10 mouse cellular contexts compared by ENCODE assay signal in the genomic region with DNA sequence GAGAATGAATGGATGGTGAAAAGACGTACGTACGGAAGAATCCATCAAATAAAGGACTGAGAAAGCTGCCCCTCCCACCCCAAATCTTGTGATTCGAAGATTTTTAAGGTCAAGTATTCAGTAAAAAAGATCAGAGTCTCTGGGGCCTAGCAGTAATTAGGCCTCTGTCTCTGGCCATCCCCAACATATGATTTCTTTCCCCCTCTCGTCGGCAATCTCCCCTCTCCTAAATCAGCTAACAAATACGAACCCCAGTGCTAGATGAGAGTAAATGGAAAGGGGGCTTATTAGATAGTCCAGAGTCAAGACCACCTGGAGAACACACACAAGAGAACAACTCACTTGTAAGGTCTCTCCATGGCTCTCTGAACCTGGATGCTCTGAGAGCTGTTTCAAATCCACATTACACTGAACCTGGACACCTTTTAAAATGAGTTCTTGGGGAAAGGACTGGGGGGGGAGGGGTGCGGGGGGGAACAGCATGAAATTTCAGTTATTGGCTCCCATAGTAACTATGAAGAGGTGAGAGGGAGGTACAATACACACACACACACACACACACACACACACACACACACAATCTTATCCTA. TPM values are rescaled to one million over a fixed set of nuclear protein-coding genes. Genes with fewer than 3 reads are reported as not detected.
A peak's percentile ranks its signal among the peaks of the same experiment; 100 is the strongest.
DNase-seq lines count a peak whose midpoint lies in the region; ATAC-seq and TF ChIP-seq lines count a peak whose summit lies in the region.
"Had no signal": no experiment of that assay in that cellular context is flagged by ENCODE, and none has a peak within 500 bp of the region (broad histone marks: within the 10 kb centered on the region; RNA-seq: fewer than 3 reads in every experiment).

No protein-coding gene starts in this region.

- WGBS in heart, embryonic 14.5 days: 75% methylated on average over 8 of the region's 8 CpGs
- WGBS in forebrain, postnatal 0 days: 10% methylated on average over 8 of the region's 8 CpGs
- 30% methylated on average over 8 of the region's 8 CpGs for WGBS in midbrain, embryonic 10.5 days

- H3K4me2 ChIP-seq in heart, embryonic 14.5 days (ENCODE audit: low read length): peak overlapping the region; percentile 77
- peak overlapping the region; percentile 65 for H3K4me2 ChIP-seq in forebrain, postnatal 0 days (ENCODE audit: low read depth)

- intact Hi-C loops in heart, postnatal 10 days (cut with DNase I): no loop called here

- no peaks in the 10 kb centered on the region for H3K27me3 ChIP-seq in heart, embryonic 14.5 days (ENCODE audit: control insufficient read depth, insufficient read depth, low read length)
- no peaks in the 10 kb centered on the region for H3K27me3 ChIP-seq in forebrain, postnatal 0 days (ENCODE audit: insufficient read depth, low read length)
- no peaks in the 10 kb centered on the region for H3K27me3 ChIP-seq in midbrain, embryonic 10.5 days (ENCODE audit: low read depth, poor library complexity, severe bottlenecking)

- peak overlapping the region in 1 of 2 experiments; percentile 99; a peak in 3 of 4 replicates for H3K27ac ChIP-seq in heart, embryonic 14.5 days (replicated peaks in 1 of 2; ENCODE audit: control insufficient read depth in 1 of 2, insufficient read depth in 1 of 2, low read depth in 2 of 2, low read length in 2 of 2)
- H3K27ac ChIP-seq in brown adipose tissue, adult 24 weeks (replicated peaks; ENCODE audit: low read depth, low read length): no peak overlapping the region; the same call in 1 of the 2 replicates
- peak overlapping the region; percentile 90 for H3K27ac ChIP-seq in forebrain, postnatal 0 days (ENCODE audit: low read depth, low read length)
- peak overlapping the region; percentile 100 for H3K27ac ChIP-seq in midbrain, embryonic 10.5 days (replicated peaks)

- peak overlapping the region; percentile 61 to 71; a peak in 3 of 4 replicates for H3K4me3 ChIP-seq in heart, embryonic 14.5 days (ENCODE audit: control insufficient read depth in 1 of 2, insufficient read depth in 1 of 2, low read depth in 1 of 2, low read length in 2 of 2)
- H3K4me3 ChIP-seq in brown adipose tissue, adult 24 weeks (ENCODE audit: insufficient read depth, low read depth, low read length): peak overlapping the region; percentile 41; the same call in 1 of the 2 replicates
- H3K4me3 ChIP-seq in forebrain, postnatal 0 days (ENCODE audit: low read depth, low read length): peak overlapping the region; percentile 70; the same call in 1 of the 2 replicates
- peak overlapping the region; percentile 85 for H3K4me3 ChIP-seq in midbrain, embryonic 10.5 days

- peak overlapping the region; percentile 92 for H3K9ac ChIP-seq in heart, embryonic 14.5 days (ENCODE audit: low read length)
- H3K9ac ChIP-seq in forebrain, postnatal 0 days: peak overlapping the region; percentile 74; the same call in 1 of the 2 replicates

- peaks cover 18% of the 10 kb centered on the region for H3K36me3 ChIP-seq in heart, embryonic 14.5 days (ENCODE audit: control insufficient read depth, insufficient read depth, low read length)
- peaks cover 3% of the 10 kb centered on the region; the same call in 1 of the 2 replicates for H3K36me3 ChIP-seq in forebrain, postnatal 0 days (ENCODE audit: insufficient read depth)
- H3K36me3 ChIP-seq in midbrain, embryonic 10.5 days: peaks cover 16% of the 10 kb centered on the region

- ATAC-seq in heart, embryonic 14.5 days (ENCODE audit: insufficient number of reproducible peaks, insufficient read depth, low FRiP score, low read depth): no peak
- no peak for ATAC-seq in forebrain, postnatal 0 days

- H3K4me1 ChIP-seq in heart, embryonic 14.5 days (ENCODE audit: control insufficient read depth in 2 of 2, insufficient read depth in 2 of 2, low read length in 2 of 2): peaks cover 14 to 56% of the 10 kb centered on the region in 2 experiments
- peaks cover 14% of the 10 kb centered on the region; the same call in 1 of the 2 replicates for H3K4me1 ChIP-seq in brown adipose tissue, adult 24 weeks (ENCODE audit: control insufficient read depth, insufficient read depth, insufficient read length, low read length)
- peaks cover 20% of the 10 kb centered on the region; the same call in 1 of the 2 replicates for H3K4me1 ChIP-seq in forebrain, postnatal 0 days (ENCODE audit: insufficient read depth)
- H3K4me1 ChIP-seq in midbrain, embryonic 10.5 days: peaks cover 88% of the 10 kb centered on the region

- H3K9me3 ChIP-seq in heart, embryonic 14.5 days (ENCODE audit: control insufficient read depth, low read length): no peaks in the 10 kb centered on the region
- no peaks in the 10 kb centered on the region for H3K9me3 ChIP-seq in forebrain, postnatal 0 days (ENCODE audit: low read length)
- H3K9me3 ChIP-seq in midbrain, embryonic 10.5 days (replicated peaks): no peaks in the 10 kb centered on the region
- H3K9me3 ChIP-seq: G1E had no signal

- no peak for DNase-seq in heart, postnatal 10 days
- DNase-seq in forebrain, postnatal 0 days: no peak
- DNase-seq in midbrain, embryonic 10.5 days (ENCODE audit: low spot score): no peak
- no peak for DNase-seq in adipocyte (ENCODE audit: low spot score)
- DNase-seq in right cerebral cortex, postnatal 4 days: no peak
- no peak for DNase-seq in embryo, embryonic 10 days (ENCODE audit: low spot score)

- no peak for TF ChIP-seq CTCF in forebrain, postnatal 0 days (IDR thresholded peaks at IDR 0.05; ENCODE audit: low read depth)

RNA-seq across cellular contexts. Expression of a gene that starts 2.3 kb away (rescaled TPM):
- 1.2 and 1.5 TPM in 2 replicates for polyA plus RNA-seq in heart, embryonic 14.5 days (2014; fragmentation: Nextera tagmentation; extraction: Ambion mirVana)
- total RNA-seq in heart, postnatal 10 days (2021): 1 to 10 TPM in 1 of 2 experiments, under 1 TPM in 1; 0.82 to 1.7 TPM
- polyA plus RNA-seq in brown adipose tissue, adult 24 weeks (2012; ENCODE audit: insufficient read depth, insufficient read length, missing spikeins): 3.0 and 7.6 TPM in 2 replicates
- 0.38 TPM in 1 of 2 replicates, not detected in the other for total RNA-seq in forebrain, postnatal 0 days (2014; rRNA removed)
- polyA plus RNA-seq in forebrain, postnatal 0 days (2015; fragmentation: Nextera tagmentation; extraction: Ambion mirVana): 0.67 TPM in 1 of 2 replicates, not detected in the other
- polyA plus RNA-seq in midbrain, embryonic 10.5 days (2016; fragmentation: Nextera tagmentation; extraction: Ambion mirVana): 0.67 and 1.2 TPM in 2 replicates
- total RNA-seq: hematopoietic stem cell, adult 5-6 weeks had no signal

RNA-seq across cellular contexts. Expression of a gene that starts 7.4 kb away (rescaled TPM):
- polyA plus RNA-seq in heart, embryonic 14.5 days (2014; fragmentation: Nextera tagmentation; extraction: Ambion mirVana): 19.2 and 19.9 TPM in 2 replicates
- 10 to 100 TPM; 33.8 to 38.0 TPM for total RNA-seq in heart, postnatal 10 days (2021)
- 21.9 and 27.3 TPM in 2 replicates for polyA plus RNA-seq in brown adipose tissue, adult 24 weeks (2012; ENCODE audit: insufficient read depth, insufficient read length, missing spikeins)
- 37.2 and 51.4 TPM in 2 replicates for total RNA-seq in forebrain, postnatal 0 days (2014; rRNA removed)
- 16.6 and 19.8 TPM in 2 replicates for polyA plus RNA-seq in forebrain, postnatal 0 days (2015; fragmentation: Nextera tagmentation; extraction: Ambion mirVana)
- 89.4 and 96.6 TPM in 2 replicates for polyA plus RNA-seq in midbrain, embryonic 10.5 days (2016; fragmentation: Nextera tagmentation; extraction: Ambion mirVana)

RNA-seq across cellular contexts. Expression of a gene that starts 28.6 kb away (rescaled TPM):
- polyA plus RNA-seq in heart, embryonic 14.5 days (2014; fragmentation: Nextera tagmentation; extraction: Ambion mirVana): 50.6 and 59.6 TPM in 2 replicates
- total RNA-seq in heart, postnatal 10 days (2021): 10 to 100 TPM; 52.7 to 57.9 TPM
- polyA plus RNA-seq in brown adipose tissue, adult 24 weeks (2012; ENCODE audit: insufficient read depth, insufficient read length, missing spikeins): 29.4 and 30.1 TPM in 2 replicates
- total RNA-seq in forebrain, postnatal 0 days (2014; rRNA removed): 61.6 and 84.6 TPM in 2 replicates
- polyA plus RNA-seq in forebrain, postnatal 0 days (2015; fragmentation: Nextera tagmentation; extraction: Ambion mirVana): 27.3 and 46.8 TPM in 2 replicates
- polyA plus RNA-seq in midbrain, embryonic 10.5 days (2016; fragmentation: Nextera tagmentation; extraction: Ambion mirVana): 85.4 and 99.8 TPM in 2 replicates

RNA-seq across cellular contexts. Expression of a gene that starts 29.1 kb away (rescaled TPM):
- 0.19 TPM in 1 of 2 replicates, not detected in the other for polyA plus RNA-seq in heart, embryonic 14.5 days (2014; fragmentation: Nextera tagmentation; extraction: Ambion mirVana)
- total RNA-seq in heart, postnatal 10 days (2021): not detected
- not detected in 2 replicates for polyA plus RNA-seq in brown adipose tissue, adult 24 weeks (2012; ENCODE audit: insufficient read depth, insufficient read length, missing spikeins)
- not detected in 2 replicates for total RNA-seq in forebrain, postnatal 0 days (2014; rRNA removed)
- not detected in 2 replicates for polyA plus RNA-seq in forebrain, postnatal 0 days (2015; fragmentation: Nextera tagmentation; extraction: Ambion mirVana)
- not detected in 2 replicates for polyA plus RNA-seq in midbrain, embryonic 10.5 days (2016; fragmentation: Nextera tagmentation; extraction: Ambion mirVana)
- total RNA-seq: hematopoietic stem cell, adult 5-6 weeks had no signal
- polyA plus RNA-seq: G1E had no signal
